Mouse (Mus musculus) adrenal gland, postnatal 10 days (tissue): ENCODE data around the gene Rufy1. TPM values are rescaled to one million over a fixed set of nuclear protein-coding genes. Genes with fewer than 3 reads are reported as not detected.
A peak's percentile ranks its signal among the peaks of the same experiment; 100 is the strongest.
"Not testable (repeated sequence)": the region's sequence is repeated elsewhere in the genome, so short reads cannot be mapped to it uniquely, and the experiment has no call there.

Source experiments
- DNase-seq: peaks from one replicate; pipeline ENCODE4 v3.0.0; 2021; ENCODE audit warnings: mixed read lengths
- long read RNA-seq, 2 experiments: library from polyadenylated mRNA; stranded (forward); transcript quantifications; one replicate each; pipeline ENCODE4 v2.0.0; 2021
- total RNA-seq, 2 experiments: library from RNA; stranded (reverse); gene quantifications; 2 replicates each; pipeline ENCODE4 v1.2.3; 2021

The Rufy1 gene
- 10 to 100 TPM; 24.0 to 25.3 TPM for total RNA-seq
- long read RNA-seq, experiment 1, transcript Rufy1-201 (18 exons, 2,688 nt): major isoform, 45 of 60 reads
- long read RNA-seq, experiment 1, partial matches to known transcripts: 10 of 60 reads
- long read RNA-seq, experiment 1, other reads (novel, unspliced or antisense): 5 of 60 reads
- long read RNA-seq, experiment 2, transcript Rufy1-201 (18 exons, 2,688 nt): major isoform, 30 of 36 reads
- long read RNA-seq, experiment 2, partial matches to known transcripts: 4 of 36 reads
- long read RNA-seq, experiment 2, other reads (novel, unspliced or antisense): 2 of 36 reads

DNA sequence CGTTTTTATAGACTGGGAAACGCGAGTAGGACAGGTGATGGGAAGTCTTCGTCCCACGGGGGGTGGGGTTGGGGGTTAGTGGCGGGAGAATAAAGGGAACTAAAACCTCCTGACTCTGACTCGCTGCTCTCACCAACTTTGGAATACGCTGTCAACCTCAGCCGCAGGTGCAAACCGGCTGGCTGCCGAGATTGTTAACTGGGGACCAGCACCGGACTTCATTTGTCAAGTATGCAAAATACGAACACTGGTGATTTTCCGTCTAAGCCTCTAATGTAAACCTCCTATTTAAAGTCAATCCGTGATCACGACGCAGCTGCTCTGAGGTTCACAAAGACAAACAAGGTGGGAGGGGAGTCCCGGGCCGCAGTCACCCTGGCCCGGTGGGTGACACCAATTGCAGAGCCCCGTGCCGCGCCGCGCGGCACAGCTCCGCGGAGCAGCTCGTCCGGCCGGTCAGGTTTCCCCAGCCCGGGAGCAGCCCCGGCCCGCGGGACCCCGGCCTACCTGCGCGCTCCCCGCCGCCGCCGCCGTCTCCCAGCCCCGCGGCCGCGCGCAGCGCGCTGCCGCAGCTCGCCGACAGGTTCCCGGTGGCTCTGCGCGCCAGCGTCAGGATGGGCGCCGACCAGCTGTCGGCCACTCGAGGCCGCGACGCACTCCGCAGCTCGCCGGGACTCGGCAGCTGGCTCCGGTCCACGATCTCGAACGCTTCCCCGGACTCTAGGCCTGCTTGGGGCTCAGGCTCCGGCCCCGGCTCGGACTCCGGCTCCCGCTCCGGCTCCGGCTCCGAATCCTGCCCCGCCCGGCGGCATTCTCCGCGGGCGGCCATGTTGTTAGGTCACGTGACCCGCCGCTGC, at the start of gene Rufy1:
Gene Rufy1 (minus strand): TSS at position 849 of the 857 bp plus-strand sequence.
- DNase-seq: peak; percentile 89

- no peak for DNase-seq
These were observed 47.1 kb upstream of the Rufy1 start for GRCm38 (mm10) chr11:50478072-50478471.

GRCm38 (mm10) chr11:50477486-50478070, 46.7 kb upstream of the Rufy1 start:
- no peak for DNase-seq

GRCm38 (mm10) chr11:50476971-50477370, 46.0 kb upstream of the Rufy1 start:
- DNase-seq: no peak

DNA sequence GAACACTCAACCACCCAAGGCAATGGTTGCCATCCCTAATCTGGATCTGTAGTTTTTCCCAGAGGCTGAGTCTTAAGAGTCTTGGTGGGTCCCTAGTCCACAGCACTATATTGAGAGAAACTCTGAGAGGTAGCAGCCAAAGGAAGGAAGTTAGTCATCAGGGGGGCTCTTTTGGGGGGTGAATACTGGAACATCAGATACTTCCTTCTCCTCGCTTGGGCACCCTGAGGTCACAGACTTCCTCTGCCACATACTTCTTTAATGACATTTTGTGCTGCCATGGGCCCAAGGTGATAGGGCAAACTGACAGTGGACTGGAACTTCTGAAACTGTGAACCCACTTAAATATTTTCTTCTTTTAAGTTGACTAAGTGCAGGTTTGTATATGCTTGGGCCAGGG, 43.0 kb upstream of the Rufy1 start:
- DNase-seq: no peak

DNA sequence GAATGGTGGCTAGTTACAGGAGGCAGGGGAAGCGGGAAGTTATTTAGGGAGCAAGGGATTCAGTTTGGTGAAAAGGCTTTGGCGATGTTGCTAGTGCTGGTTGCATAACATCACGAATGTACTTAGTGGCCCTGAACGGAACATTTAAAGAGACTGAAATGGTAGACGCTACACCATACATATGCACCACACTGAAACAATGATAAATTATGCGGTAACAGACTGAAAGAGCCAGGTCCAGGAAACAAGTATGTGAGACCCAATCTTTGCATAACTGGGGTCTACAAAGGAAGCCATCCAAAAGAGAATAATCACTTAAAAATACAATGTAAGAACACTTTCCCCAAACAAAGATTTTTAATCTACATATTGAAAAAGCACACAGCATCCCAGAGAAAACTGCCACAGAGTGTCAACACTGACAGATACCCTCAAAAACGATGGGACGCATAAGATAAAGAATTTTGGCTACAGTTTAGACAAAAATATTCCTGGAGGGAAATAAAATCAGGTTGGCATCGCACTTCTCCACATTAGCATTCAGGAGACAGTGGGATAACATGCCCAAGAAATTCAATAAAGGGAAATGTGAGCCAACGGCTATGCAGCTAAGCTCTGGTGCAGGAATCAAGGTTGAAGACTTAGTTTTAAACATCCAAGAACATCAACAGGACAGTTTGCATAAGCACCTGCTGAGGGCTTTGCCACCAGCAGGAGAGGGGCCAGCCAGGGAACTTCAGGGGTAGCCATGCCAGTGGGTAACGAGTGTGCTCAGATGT, 41.4 kb upstream of the Rufy1 start:
- DNase-seq: no peak

DNA sequence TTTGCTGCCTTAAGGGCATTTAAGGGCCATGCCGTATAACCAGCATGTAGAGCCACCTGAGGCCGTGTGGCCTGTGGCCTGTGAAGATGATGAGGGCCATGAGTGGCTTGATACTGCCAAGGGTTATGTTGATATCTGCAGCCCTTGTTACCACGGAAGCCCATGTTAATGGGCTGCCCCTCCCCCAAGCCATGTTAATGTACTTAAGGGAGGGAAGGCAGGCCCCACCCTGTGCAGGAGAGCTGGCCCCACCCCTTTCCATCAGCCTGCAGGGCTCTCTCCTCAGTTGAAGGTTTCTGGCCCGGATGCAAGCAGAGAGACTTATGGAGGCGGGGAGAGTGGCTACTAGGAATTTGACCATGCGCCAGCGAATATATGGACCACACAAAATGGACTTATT, 30.6 kb upstream of the Rufy1 start:
- no peak for DNase-seq

DNA sequence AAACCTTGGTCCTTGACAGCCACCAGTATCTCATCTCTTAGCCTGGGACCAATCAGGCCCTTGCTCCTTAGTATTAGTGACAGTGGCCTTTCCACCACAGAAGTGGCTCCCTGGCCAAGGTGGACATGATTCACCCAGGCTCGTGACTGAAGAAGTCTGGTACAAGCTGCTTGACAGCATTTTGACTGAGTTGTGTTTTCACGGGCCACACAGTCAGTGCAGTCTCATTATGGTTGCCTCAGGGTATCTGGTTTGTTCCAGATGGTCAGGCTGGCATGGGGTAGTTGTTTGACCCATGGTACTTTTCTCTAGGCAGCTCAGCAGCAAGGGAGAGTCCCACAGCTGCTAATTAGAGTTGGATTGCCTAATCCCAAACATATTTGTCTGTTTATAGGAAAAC, 28.3 kb upstream of the Rufy1 start:
- DNase-seq: no peak

DNA sequence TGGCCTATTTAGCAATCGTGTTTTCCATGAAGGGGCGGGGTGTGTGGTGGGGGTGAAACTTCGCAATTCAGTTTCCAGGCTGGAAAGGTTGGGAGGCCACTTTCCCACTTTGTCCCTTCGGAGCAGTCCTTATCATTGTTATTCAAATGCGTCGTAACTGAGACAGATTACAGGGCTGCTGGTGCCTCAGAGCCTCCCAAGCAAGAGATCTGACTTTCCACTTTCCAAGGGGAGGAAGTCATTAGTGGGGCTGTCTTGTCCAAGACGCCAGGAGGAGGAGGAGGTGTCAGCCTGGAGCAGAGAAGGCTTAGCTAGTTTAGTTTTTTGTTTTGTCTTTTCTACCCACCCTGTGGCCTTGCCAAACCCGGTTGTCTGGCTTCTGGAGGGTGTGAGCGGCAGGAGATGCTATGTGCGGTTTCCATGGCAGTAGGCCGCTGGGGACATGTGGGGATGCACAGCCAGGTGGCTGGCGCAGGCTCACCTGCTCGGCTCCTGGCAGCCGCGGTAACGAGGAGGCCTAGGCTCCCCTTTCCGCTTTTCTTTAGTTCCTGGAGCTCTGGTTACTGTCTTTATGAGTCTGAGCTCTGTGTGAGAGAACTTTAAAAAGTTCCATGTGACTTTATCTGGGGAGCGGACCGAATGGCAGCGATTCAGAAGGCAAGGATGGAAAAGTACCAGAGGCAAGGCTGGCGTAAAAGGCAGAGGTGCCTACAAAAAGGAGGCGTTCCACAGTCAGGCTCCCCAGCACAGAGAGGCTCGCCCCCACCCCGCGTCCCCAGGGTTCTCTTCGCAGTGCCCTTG, 26.4 kb upstream of the Rufy1 start:
- peak; percentile 62 for DNase-seq

- no peak for DNase-seq
These were observed 25.5 kb upstream of the Rufy1 start for GRCm38 (mm10) chr11:50456455-50456854.

DNA sequence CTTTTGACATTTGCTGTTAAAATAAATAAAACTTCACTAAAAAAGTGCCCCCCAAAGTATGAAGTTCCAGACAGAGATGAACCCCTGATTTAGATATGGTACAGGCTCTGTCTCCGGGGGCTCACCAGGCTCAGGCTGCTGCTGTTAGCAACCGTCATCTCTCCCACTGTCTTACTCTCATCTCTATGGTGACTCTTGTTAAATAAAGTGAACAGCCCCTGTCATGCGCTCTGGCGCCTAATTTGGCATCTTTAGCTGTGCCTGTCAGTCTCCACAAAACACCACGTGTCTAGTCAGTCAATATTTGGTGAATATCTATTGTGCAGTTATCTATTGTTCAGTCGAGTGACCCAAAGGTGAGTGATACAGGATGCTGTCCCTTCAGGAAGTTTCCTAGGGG, 24.0 kb upstream of the Rufy1 start:
- no peak for DNase-seq

DNA sequence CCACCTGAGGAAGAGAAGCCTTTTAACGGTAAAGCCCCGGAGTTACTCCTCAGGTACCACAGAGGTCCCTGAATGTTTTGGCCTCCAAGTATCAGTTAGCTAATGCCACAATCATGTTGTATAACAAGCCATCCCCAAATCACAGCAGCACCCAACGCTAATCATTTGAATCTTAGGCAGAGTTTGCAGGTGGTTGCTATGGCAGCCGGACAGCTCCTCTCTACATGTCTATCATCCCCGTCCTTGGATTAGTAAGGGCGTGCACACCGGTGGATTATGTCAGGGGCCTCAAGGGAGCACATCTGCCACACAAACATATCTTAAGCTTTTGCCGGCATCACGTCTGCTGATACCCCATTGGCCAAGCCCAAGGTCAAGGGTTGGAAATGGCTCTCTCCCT, 19.3 kb upstream of the Rufy1 start:
- DNase-seq: no peak

GRCm38 (mm10) chr11:50448163-50448562, 17.2 kb upstream of the Rufy1 start:
- DNase-seq: not testable (repeated sequence)

- DNase-seq: no peak
These were observed 12.5 kb upstream of the Rufy1 start for GRCm38 (mm10) chr11:50443259-50444065.

DNA sequence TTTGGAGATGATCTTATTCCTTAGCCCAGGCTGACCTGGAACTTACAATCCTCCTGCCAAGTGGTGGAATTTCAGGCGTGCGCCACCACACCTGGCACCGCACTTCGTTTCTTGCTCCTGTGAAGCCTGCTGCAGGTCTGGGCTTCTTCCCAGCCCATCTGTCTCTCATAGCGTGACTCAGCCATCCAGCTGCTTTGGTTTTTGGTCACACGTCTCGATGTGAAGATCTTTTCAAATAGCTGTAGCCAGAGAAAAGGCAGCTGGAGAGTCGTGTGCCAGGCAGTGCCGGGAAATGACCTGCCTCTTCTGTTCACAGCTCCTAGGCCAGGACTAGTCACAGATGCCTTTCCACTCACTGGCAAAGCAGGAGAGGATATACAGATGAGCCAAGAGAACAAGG, 10.7 kb upstream of the Rufy1 start:
- no peak for DNase-seq

DNA sequence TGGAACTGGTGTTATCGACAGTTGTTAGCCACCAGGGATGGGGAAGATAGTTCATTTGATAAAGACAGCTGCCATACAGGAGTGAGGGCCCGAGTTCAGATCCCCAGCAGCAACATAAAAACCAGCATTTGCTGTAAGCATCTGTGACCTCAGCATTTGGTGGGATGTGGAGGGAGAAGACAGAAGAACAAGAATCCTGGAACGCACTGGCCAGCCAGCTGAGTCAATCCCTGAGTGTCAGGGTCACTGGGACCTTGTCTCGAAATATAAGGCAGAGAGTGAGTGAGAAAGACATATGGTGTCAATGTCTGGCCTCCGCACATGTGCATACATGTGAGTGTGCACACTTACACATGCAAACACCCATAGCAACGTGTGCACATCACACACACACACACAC, 9.8 kb upstream of the Rufy1 start:
- DNase-seq: peak; percentile 38

- DNase-seq: peak; percentile 37
These were observed 8.9 kb upstream of the Rufy1 start for GRCm38 (mm10) chr11:50439857-50440256.

DNA sequence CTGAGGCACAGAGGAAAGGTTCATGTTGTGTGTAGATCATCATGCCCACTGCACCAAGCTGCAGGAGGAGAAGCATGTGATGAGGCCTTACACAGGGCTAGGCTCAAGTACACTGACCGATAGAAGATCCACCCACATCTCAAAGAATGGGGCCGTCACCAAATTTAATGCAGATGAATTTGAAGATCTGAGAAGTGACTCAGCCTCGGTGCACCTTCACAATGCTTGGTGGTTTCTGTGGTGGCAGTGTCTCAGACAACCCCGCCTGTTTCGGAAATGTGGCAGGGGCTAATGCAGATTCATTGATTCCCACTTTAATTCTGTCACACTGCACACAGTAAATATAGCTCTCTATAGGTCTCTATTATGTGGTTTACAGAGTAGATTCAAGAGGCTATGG, 2.0 kb upstream of the Rufy1 start:
- DNase-seq: no peak

DNA sequence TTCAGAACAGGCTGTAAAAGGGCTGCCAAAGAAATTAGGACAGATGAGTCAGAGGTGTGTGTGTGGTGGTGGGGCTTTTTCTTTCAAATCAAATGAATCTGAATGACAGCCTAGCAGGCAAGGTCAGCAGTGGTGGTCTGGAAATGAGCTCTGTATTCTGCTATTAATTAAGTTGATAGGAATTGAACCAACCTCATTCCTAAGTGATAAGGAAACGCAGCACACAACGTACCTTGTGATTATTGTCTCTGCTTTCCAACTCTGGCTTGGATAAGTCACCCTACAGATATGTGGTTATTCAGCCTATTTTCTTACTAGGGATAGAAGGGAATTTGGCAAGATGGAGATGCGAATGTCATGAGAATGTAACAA, 1.1 kb upstream of the Rufy1 start:
- no peak for DNase-seq

DNA sequence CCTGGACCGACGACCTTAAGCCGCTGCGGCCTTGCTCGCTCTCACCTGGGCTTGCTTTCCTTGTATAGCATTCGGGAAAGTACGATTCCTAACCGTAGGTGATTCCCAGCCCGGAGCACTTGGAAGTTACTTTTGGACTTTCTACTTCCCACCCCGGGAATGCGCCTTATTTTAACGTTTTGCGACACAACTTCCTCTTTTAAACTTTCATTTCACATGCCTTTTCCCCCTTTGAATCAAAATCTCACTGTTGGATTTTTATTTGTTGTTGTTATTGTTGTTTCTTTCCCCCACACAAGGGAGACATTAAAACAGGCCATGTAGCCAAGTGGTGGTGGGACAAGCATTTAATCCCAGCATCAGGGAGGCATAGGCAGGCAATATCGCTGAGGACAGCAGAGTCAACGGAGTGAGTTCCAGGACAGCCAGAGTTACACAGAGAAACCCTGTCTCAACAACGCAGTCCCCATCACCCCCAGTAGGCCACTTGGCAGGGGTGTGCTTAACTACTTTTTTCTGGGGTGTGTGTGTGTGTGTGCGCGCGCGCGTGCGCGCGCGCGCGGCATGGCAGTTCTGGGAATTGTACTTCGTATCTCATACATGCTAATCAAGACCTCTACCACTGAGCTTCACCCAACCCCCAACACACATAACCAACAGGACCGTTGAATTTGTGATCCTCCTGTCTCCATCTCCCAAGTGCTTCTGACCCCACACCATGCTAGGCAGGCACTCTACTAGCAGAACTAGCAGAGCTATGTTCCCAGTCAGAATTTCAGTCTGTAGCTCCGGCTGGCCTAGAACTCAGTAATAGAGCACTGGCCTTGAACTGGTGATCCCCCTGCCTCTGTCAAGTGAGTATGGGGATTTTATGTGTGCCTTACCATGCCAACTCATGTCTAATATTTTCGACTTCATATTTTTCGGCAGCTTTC, 476 bp upstream of the Rufy1 start:
- DNase-seq: peak; percentile 34
